Mouse (Mus musculus) forebrain, postnatal 0 days (tissue): ENCODE results near the gene Duxf3. TPM values are rescaled to one million over a fixed set of nuclear protein-coding genes. Genes with fewer than 3 reads are reported as not detected.

Source experiments
- ATAC-seq: fragments of 200-750 bp; cut with Nextera tagmentation; 2 replicates; pipeline ENCODE4 v1.8.0; 2017; ENCODE audit warnings: mild to moderate bottlenecking, moderate library complexity
- DNase-seq: peaks from one replicate; pipeline ENCODE4 v3.0.0-alpha.2; 2015
- H3K27ac ChIP-seq: fragments of 300-500 bp; sonication (generic); 2 replicates; pipeline ENCODE4 v1.5.1; 2014; ENCODE audit warnings: low read depth, mild to moderate bottlenecking, antibody characterized with exemption, low read length, moderate library complexity, mixed read lengths
- H3K27me3 ChIP-seq: fragments of 300-500 bp; sonication (generic); 2 replicates; pipeline ENCODE4 v1.6.1; 2014; ENCODE audit warnings: mild to moderate bottlenecking, low read length, mixed read lengths; ENCODE audit not compliant: insufficient read depth
- H3K36me3 ChIP-seq: fragments of 300-500 bp; sonication (generic); 2 replicates; pipeline ENCODE4 v1.6.1; 2014; ENCODE audit warnings: mild to moderate bottlenecking, moderate library complexity; ENCODE audit not compliant: insufficient read depth
- H3K4me1 ChIP-seq: fragments of 300-500 bp; sonication (generic); 2 replicates; pipeline ENCODE4 v1.6.1; 2014; ENCODE audit warnings: antibody characterized with exemption; ENCODE audit not compliant: insufficient read depth
- H3K4me2 ChIP-seq: fragments of 300-500 bp; sonication (generic); 2 replicates; pipeline ENCODE4 v1.6.1; 2014; ENCODE audit warnings: low read depth, mild to moderate bottlenecking, moderate library complexity
- H3K4me3 ChIP-seq: fragments of 300-500 bp; sonication (generic); 2 replicates; pipeline ENCODE4 v1.5.1; 2014; ENCODE audit warnings: low read depth, low read length, mixed read lengths
- H3K9ac ChIP-seq: fragments of 300-500 bp; sonication (generic); 2 replicates; pipeline ENCODE4 v1.6.1; 2014; ENCODE audit warnings: mild to moderate bottlenecking
- H3K9me3 ChIP-seq: fragments of 300-500 bp; sonication (generic); 2 replicates; pipeline ENCODE4 v1.6.1; 2016; ENCODE audit warnings: low read length
- CTCF ChIP-seq: sonication (generic); IDR thresholded peaks from 2 replicates; pipeline ENCODE4 v1.5.1; 2016; ENCODE audit warnings: antibody characterized with exemption, control low read depth, low read depth
- WGBS: fragments of 180-500 bp; shearing (Covaris S2); extraction: QIAGEN DNeasy Blood & Tissue Kit; methylation state at CpG from one replicate; pipeline ENCODE4 v1.1.7; 2014; 5-methylcytosine and 5-hydroxymethylcytosine counted together
- polyA plus RNA-seq: library from polyadenylated mRNA; unstranded; fragments of >200 nt; fragmentation: Nextera tagmentation; extraction: Ambion mirVana; gene quantifications from 2 replicates; pipeline ENCODE4 v1.2.1, GENCODE M21; 2015
- total RNA-seq: library from RNA; depleted of rRNA; stranded (reverse); fragments of >200 nt; gene quantifications from 2 replicates; pipeline ENCODE4 v1.2.3, GENCODE M21; 2014; rRNA removed

The Duxf3 gene
- total and polyA plus RNA-seq, 2 experiments from 2014 or later, result 0.76 TPM; not detected in 1

DNA sequence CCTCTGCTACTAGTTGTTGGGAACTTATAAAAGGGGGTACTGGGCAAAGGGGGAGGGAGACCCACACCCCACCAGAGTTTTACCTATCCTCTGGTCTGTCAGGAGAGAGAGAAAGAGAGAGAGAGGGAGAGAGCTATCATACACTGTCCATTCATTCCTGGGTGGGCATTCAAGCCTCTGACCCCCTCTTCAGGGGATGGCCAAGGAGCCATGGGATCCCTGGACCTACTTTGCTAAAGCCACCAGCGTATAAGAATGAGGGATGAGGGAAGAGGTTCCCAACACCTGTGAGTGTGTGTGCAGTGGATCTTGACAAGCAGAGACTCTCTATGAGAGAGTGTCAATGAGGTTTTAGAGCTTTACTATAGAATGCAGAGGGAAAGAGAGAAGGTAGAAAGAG, 26.5 kb downstream of the Duxf3 start:
- Histone ChIP-seq H3K4me2 (no peak overlapping the region), H3K4me3 (no peak overlapping the region), H3K27me3 (no peaks in the 10 kb centered on the region), H3K36me3 (no peaks in the 10 kb centered on the region), H3K4me1 (no peaks in the 10 kb centered on the region), H3K9ac (no peak overlapping the region), H3K27ac (no peak overlapping the region), H3K9me3 (peaks cover 4% of the 10 kb centered on the region; the same call in 1 of the 2 replicates)
- DNase-seq (no peak), ATAC-seq (no peak)
- WGBS, result 43% methylated on average over 1 of the region's 1 CpGs
- TF ChIP-seq CTCF, result no peak

Other genes with a start within 250 kb of the Duxf3 start
- not detected in 2 replicates for gene AW822073, start 7.7 kb downstream of the Duxf3 start, total RNA-seq
- not detected in 2 replicates for gene AW822073, start 7.7 kb downstream of the Duxf3 start, polyA plus RNA-seq
- gene Gm4981, start 4.0 kb upstream of the Duxf3 start, total RNA-seq, result not detected in 2 replicates
- not detected in 2 replicates for gene Gm4981, start 4.0 kb upstream of the Duxf3 start, polyA plus RNA-seq
- 33.9 and 36.7 TPM in 2 replicates for gene Gcc2, start 22.8 kb upstream of the Duxf3 start, total RNA-seq
- 67.0 and 96.5 TPM in 2 replicates for gene Gcc2, start 22.8 kb upstream of the Duxf3 start, polyA plus RNA-seq
- gene Lims1, start 90.8 kb upstream of the Duxf3 start, total RNA-seq, result 38.5 and 43.6 TPM in 2 replicates
- 39.1 and 51.7 TPM in 2 replicates for gene Lims1, start 90.8 kb upstream of the Duxf3 start, polyA plus RNA-seq
- gene Ranbp2, start 214.2 kb upstream of the Duxf3 start, total RNA-seq, result 51.6 and 65.4 TPM in 2 replicates
- 7.1 and 10.9 TPM in 2 replicates for gene Ranbp2, start 214.2 kb upstream of the Duxf3 start, polyA plus RNA-seq